In the genomic region with DNA sequence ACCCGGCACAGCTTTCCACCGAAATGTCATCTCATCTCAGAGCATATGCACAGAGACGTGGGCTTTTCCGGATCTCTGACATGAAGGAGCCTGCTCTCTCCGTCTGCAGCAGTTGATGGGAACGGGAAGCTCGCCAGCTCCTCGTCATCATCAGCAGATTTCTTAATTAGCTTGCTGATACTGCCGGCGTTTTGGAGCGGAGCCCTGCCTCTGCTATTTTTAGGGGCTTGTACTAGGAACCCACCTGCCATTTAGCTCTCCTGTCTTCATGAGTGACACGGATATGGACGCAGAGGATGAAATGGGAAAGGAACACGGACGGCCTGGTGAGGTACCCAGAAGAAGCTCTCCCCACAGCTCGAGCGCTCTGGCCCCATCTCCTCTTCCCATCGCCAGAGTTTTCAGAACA, we compare ENCODE assay signal across 9 mouse cellular contexts. TPM values are rescaled to one million over a fixed set of nuclear protein-coding genes. Genes with fewer than 3 reads are reported as not detected.
DNase-seq lines count a peak whose midpoint lies in the region; ATAC-seq lines count a peak whose summit lies in the region.
"Had no signal": no experiment of that assay in that cellular context is flagged by ENCODE, and none has a peak within 500 bp of the region (broad histone marks: within the 10 kb centered on the region; RNA-seq: fewer than 3 reads in every experiment).

No protein-coding gene starts in this region.

- H3K36me3 ChIP-seq in lung, embryonic 15.5 days = no peaks in the 10 kb centered on the region
- no peaks in the 10 kb centered on the region for H3K36me3 ChIP-seq in midbrain, embryonic 13.5 days

- H3K27me3 ChIP-seq in lung, embryonic 15.5 days = no peaks in the 10 kb centered on the region
- no peaks in the 10 kb centered on the region for H3K27me3 ChIP-seq in midbrain, embryonic 13.5 days
- H3K27me3 ChIP-seq: Patski had no signal

- H3K9ac ChIP-seq in lung, embryonic 15.5 days = no peak overlapping the region
- H3K9ac ChIP-seq in midbrain, embryonic 13.5 days (replicated peaks) = no peak overlapping the region
- H3K9ac ChIP-seq: liver, embryonic 14.5 days had no signal

- no peaks in the 10 kb centered on the region for H3K9me3 ChIP-seq in lung, embryonic 15.5 days
- no peaks in the 10 kb centered on the region for H3K9me3 ChIP-seq in midbrain, embryonic 13.5 days

- peak overlapping the region; percentile 25 for H3K4me2 ChIP-seq in lung, embryonic 15.5 days
- H3K4me2 ChIP-seq in midbrain, embryonic 13.5 days (replicated peaks) = no peak overlapping the region

- H3K4me3 ChIP-seq in lung, embryonic 15.5 days = no peak overlapping the region
- no peak overlapping the region for H3K4me3 ChIP-seq in midbrain, embryonic 13.5 days (replicated peaks)

- 61% methylated on average over 18 of the region's 18 CpGs for WGBS in lung, embryonic 15.5 days
- 87% methylated on average over 18 of the region's 18 CpGs for WGBS in midbrain, embryonic 13.5 days

- DNase-seq in lung, adult 18-20 months = no peak
- DNase-seq in layer of hippocampus, postnatal 10 days (ENCODE audit: low spot score in 2 of 2) = peak; percentile 81 to 83
- DNase-seq in right cerebral cortex, postnatal 4 days = peak; percentile 76
- DNase-seq in ovary, postnatal 14 days (ENCODE audit: low spot score) = no peak

- 0 out of 2 replicates have a peak, but pooled peaks cover 7% of the 10 kb centered on the region for H3K4me1 ChIP-seq in lung, embryonic 15.5 days
- no peaks in the 10 kb centered on the region for H3K4me1 ChIP-seq in midbrain, embryonic 13.5 days (replicated peaks)

- ATAC-seq in lung, embryonic 15.5 days (ENCODE audit: borderline replicate concordance, extremely low read depth, low FRiP score, low TSS enrichment) = no peak
- peak; percentile 75 for ATAC-seq in frontal cortex, adult (ENCODE audit: low TSS enrichment)
- ATAC-seq in midbrain, embryonic 13.5 days = no peak
- ATAC-seq: Patski had no signal

- no peak overlapping the region for H3K27ac ChIP-seq in lung, embryonic 15.5 days
- H3K27ac ChIP-seq in midbrain, embryonic 13.5 days = no peak overlapping the region
- H3K27ac ChIP-seq: liver, embryonic 14.5 days had no signal

RNA-seq across cellular contexts. Expression of gene Slc23a4, which starts 14.1 kb away (rescaled TPM):
- polyA plus RNA-seq in lung, embryonic 15.5 days (2015; fragmentation: Nextera tagmentation; extraction: Ambion mirVana) = 0.62 and 0.66 TPM in 2 replicates
- 1 to 10 TPM; 1.3 to 1.9 TPM for total RNA-seq in layer of hippocampus, postnatal 10 days (2021)
- polyA plus RNA-seq in midbrain, embryonic 13.5 days (2015; fragmentation: Nextera tagmentation; extraction: Ambion mirVana) = 0.52 and 0.71 TPM in 2 replicates

Comparison
In these comparisons a context has a peak if more than half of its experiments do, and no peak if none do; other contexts are left out.
1. DNase-seq: peak in layer of hippocampus, postnatal 10 days (2 of 2) and right cerebral cortex, postnatal 4 days (single experiment); none in lung, adult 18-20 months (0 of 2) and ovary, postnatal 14 days (single experiment).